Mouse (Mus musculus): ENCODE measurements around the gene Llph. TPM values are rescaled to one million over a fixed set of nuclear protein-coding genes. Genes with fewer than 3 reads are reported as not detected.
"Not testable (repeated sequence)": the region's sequence is repeated elsewhere in the genome, so short reads cannot be mapped to it uniquely, and the experiment has no call there.

The Llph gene
- polyA plus RNA-seq, 1 experiment, result 54.7 TPM

- Histone ChIP-seq H3K4me1 (ENCODE audit: control insufficient read depth, insufficient read depth, low read length) (no peaks in the 10 kb centered on the region; the same call in 1 of the 2 replicates), H3K4me3 (ENCODE audit: insufficient read depth, low read length) (peak overlapping the region; percentile 76)
These were observed 16.8 kb upstream of the Llph start for GRCm38 (mm10) chr10:120210096-120210495.

GRCm38 (mm10) chr10:120217099-120217498 is 9.8 kb upstream of the Llph start:
- H3K27ac ChIP-seq (ENCODE audit: insufficient read depth, low read depth, low read length); H3K4me1 ChIP-seq (ENCODE audit: control insufficient read depth, insufficient read depth, low read length); H3K4me3 ChIP-seq (ENCODE audit: insufficient read depth, low read length): not testable (repeated sequence)

More at GRCm38 (mm10) chr10:120210096-120210495, 16.8 kb upstream of the Llph start:
- no peak overlapping the region for H3K27ac ChIP-seq (ENCODE audit: insufficient read depth, low read depth, low read length)
- no peak for TF ChIP-seq CTCF (IDR thresholded peaks at IDR 0.05; ENCODE audit: low read depth, low read length)
- TF ChIP-seq POLR2A (IDR thresholded peaks at IDR 0.05; ENCODE audit: borderline replicate concordance, low read depth, low read length), result no peak

- Histone ChIP-seq H3K27ac (ENCODE audit: insufficient read depth, low read depth, low read length) (no peak overlapping the region), H3K4me1 (ENCODE audit: control insufficient read depth, insufficient read depth, low read length) (peaks cover 6% of the 10 kb centered on the region), H3K4me3 (ENCODE audit: insufficient read depth, low read length) (no peak overlapping the region)
- TF ChIP-seq POLR2A (IDR thresholded peaks at IDR 0.05; ENCODE audit: borderline replicate concordance, low read depth, low read length), result no peak
- no peak for TF ChIP-seq CTCF (IDR thresholded peaks at IDR 0.05; ENCODE audit: low read depth, low read length)
These were observed 7.9 kb upstream of the Llph start for GRCm38 (mm10) chr10:120218996-120219395.

- Histone ChIP-seq H3K4me1 (ENCODE audit: control insufficient read depth, insufficient read depth, low read length) (peaks cover 6% of the 10 kb centered on the region), H3K27ac (ENCODE audit: insufficient read depth, low read depth, low read length) (peak overlapping the region; percentile 66), H3K4me3 (ENCODE audit: insufficient read depth, low read length) (peak overlapping the region; percentile 25; the same call in 1 of the 2 replicates)
- no peak for TF ChIP-seq CTCF (IDR thresholded peaks at IDR 0.05; ENCODE audit: low read depth, low read length)
- TF ChIP-seq POLR2A (IDR thresholded peaks at IDR 0.05; ENCODE audit: borderline replicate concordance, low read depth, low read length), result no peak
These were observed 7.1 kb upstream of the Llph start for GRCm38 (mm10) chr10:120219578-120220359.

- H3K27ac ChIP-seq (ENCODE audit: insufficient read depth, low read depth, low read length), result no peak overlapping the region
These were observed 6.1 kb upstream of the Llph start for GRCm38 (mm10) chr10:120220776-120221175.

GRCm38 (mm10) chr10:120231718-120232117 is 4.8 kb downstream of the Llph start:
- no peak overlapping the region for H3K27ac ChIP-seq (ENCODE audit: insufficient read depth, low read depth, low read length)
- H3K4me3 ChIP-seq (ENCODE audit: insufficient read depth, low read length), result no peak overlapping the region
- TF ChIP-seq POLR2A (IDR thresholded peaks at IDR 0.05; ENCODE audit: borderline replicate concordance, low read depth, low read length) (no peak), CTCF (IDR thresholded peaks at IDR 0.05; ENCODE audit: low read depth, low read length) (peak; percentile 95)
- peaks cover 8% of the 10 kb centered on the region for H3K4me1 ChIP-seq (ENCODE audit: control insufficient read depth, insufficient read depth, low read length)

More at GRCm38 (mm10) chr10:120220776-120221175, 6.1 kb upstream of the Llph start:
- TF ChIP-seq CTCF (IDR thresholded peaks at IDR 0.05; ENCODE audit: low read depth, low read length), result no peak
- TF ChIP-seq POLR2A (IDR thresholded peaks at IDR 0.05; ENCODE audit: borderline replicate concordance, low read depth, low read length), result no peak
- H3K4me3 ChIP-seq (ENCODE audit: insufficient read depth, low read length), result no peak overlapping the region
- H3K4me1 ChIP-seq (ENCODE audit: control insufficient read depth, insufficient read depth, low read length), result peaks cover 6% of the 10 kb centered on the region

GRCm38 (mm10) chr10:120233655-120234367 is 6.9 kb downstream of the Llph start:
- H3K4me3 ChIP-seq (ENCODE audit: insufficient read depth, low read length), result no peak overlapping the region
- TF ChIP-seq POLR2A (IDR thresholded peaks at IDR 0.05; ENCODE audit: borderline replicate concordance, low read depth, low read length), result no peak
- TF ChIP-seq CTCF (IDR thresholded peaks at IDR 0.05; ENCODE audit: low read depth, low read length), result no peak

GRCm38 (mm10) chr10:120236855-120237254 is 10.0 kb downstream of the Llph start:
- TF ChIP-seq POLR2A (IDR thresholded peaks at IDR 0.05; ENCODE audit: borderline replicate concordance, low read depth, low read length), result no peak
- TF ChIP-seq CTCF (IDR thresholded peaks at IDR 0.05; ENCODE audit: low read depth, low read length), result no peak
- H3K4me3 ChIP-seq (ENCODE audit: insufficient read depth, low read length), result no peak overlapping the region
- H3K4me1 ChIP-seq (ENCODE audit: control insufficient read depth, insufficient read depth, low read length), result no peaks in the 10 kb centered on the region
- H3K27ac ChIP-seq (ENCODE audit: insufficient read depth, low read depth, low read length), result no peak overlapping the region

More at GRCm38 (mm10) chr10:120233655-120234367, 6.9 kb downstream of the Llph start:
- peaks cover 3% of the 10 kb centered on the region; the same call in 1 of the 2 replicates for H3K4me1 ChIP-seq (ENCODE audit: control insufficient read depth, insufficient read depth, low read length)
- H3K27ac ChIP-seq (ENCODE audit: insufficient read depth, low read depth, low read length), result no peak overlapping the region

GRCm38 (mm10) chr10:120238241-120238640 is 11.4 kb downstream of the Llph start:
- Histone ChIP-seq H3K4me3 (ENCODE audit: insufficient read depth, low read length) (no peak overlapping the region), H3K4me1 (ENCODE audit: control insufficient read depth, insufficient read depth, low read length) (peaks cover 3% of the 10 kb centered on the region; the same call in 1 of the 2 replicates), H3K27ac (ENCODE audit: insufficient read depth, low read depth, low read length) (no peak overlapping the region)
- TF ChIP-seq POLR2A (IDR thresholded peaks at IDR 0.05; ENCODE audit: borderline replicate concordance, low read depth, low read length), result no peak
- no peak for TF ChIP-seq CTCF (IDR thresholded peaks at IDR 0.05; ENCODE audit: low read depth, low read length)

GRCm38 (mm10) chr10:120239476-120239875 is 12.6 kb downstream of the Llph start:
- H3K4me1 ChIP-seq (ENCODE audit: control insufficient read depth, insufficient read depth, low read length), result peaks cover 3% of the 10 kb centered on the region; the same call in 1 of the 2 replicates
- no peak overlapping the region for H3K27ac ChIP-seq (ENCODE audit: insufficient read depth, low read depth, low read length)
- TF ChIP-seq CTCF (IDR thresholded peaks at IDR 0.05; ENCODE audit: low read depth, low read length) (no peak), POLR2A (IDR thresholded peaks at IDR 0.05; ENCODE audit: borderline replicate concordance, low read depth, low read length) (no peak)
- no peak overlapping the region for H3K4me3 ChIP-seq (ENCODE audit: insufficient read depth, low read length)

Measured in bone marrow macrophage, adult 2 months (primary cell).